Mouse (Mus musculus): Measurements from ENCODE around the gene Gstt2. TPM values are rescaled to one million over a fixed set of nuclear protein-coding genes. Genes with fewer than 3 reads are reported as not detected.

Gstt2 gene
- polyA plus RNA-seq (2011; ENCODE audit: insufficient read length, low read depth, missing spikeins): 2.6 and 4.4 TPM in 2 replicates

DNA sequence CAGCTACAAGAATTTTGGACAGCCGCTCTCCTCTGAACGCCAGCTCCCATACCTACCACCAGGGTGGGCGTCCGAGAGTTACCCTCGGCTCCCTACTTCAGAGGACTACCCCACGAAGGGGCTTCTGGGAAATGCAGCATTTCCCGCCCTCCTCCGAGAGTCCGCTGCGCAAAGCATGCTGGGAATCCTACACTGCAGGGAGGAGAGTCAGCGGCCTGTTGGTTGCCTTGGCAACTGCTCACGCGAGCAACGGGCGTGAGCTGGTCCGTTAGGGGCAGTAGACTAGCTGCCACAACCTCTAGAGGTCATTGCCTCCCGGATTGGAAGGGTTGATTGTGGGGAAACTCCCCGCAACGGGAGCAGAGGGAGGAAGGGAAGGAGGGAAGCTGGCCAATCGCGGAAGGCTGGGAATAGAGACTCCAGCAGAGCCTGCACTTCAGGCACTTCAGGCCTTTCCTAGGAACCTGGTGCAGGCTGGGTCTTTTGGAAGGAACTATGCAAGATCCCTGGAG lies at the start of gene Gstt2:
Gene Gstt2, minus strand, starts transcription at position 177 of the 512 bp plus-strand sequence.
- H3K4me3 ChIP-seq (ENCODE audit: insufficient read depth, low read length): peak within 1 kb of the TSS; percentile 37
- no peaks in the 10 kb centered on the region for H3K4me1 ChIP-seq (ENCODE audit: control insufficient read depth, insufficient read depth, low read length)
- peak within 1 kb of the TSS; percentile 51 for H3K27ac ChIP-seq (ENCODE audit: insufficient read depth, low read length)
- 0 out of 2 replicates have a peak, but pooled peaks have one; percentile 7 for TF ChIP-seq CTCF (IDR thresholded peaks at IDR 0.05; ENCODE audit: borderline replicate concordance, insufficient read depth, low read length)
- peak; percentile 59 for TF ChIP-seq POLR2A (IDR thresholded peaks at IDR 0.05; ENCODE audit: low read depth, low read length)

- no peak overlapping the region for H3K27ac ChIP-seq (ENCODE audit: insufficient read depth, low read length)
- no peaks in the 10 kb centered on the region for H3K4me1 ChIP-seq (ENCODE audit: control insufficient read depth, insufficient read depth, low read length)
- H3K4me3 ChIP-seq (ENCODE audit: insufficient read depth, low read length): no peak overlapping the region
- no peak for TF ChIP-seq CTCF (IDR thresholded peaks at IDR 0.05; ENCODE audit: borderline replicate concordance, insufficient read depth, low read length)
- TF ChIP-seq POLR2A (IDR thresholded peaks at IDR 0.05; ENCODE audit: low read depth, low read length): no peak
Measured at GRCm38 (mm10) chr10:75884742-75885141, 47.5 kb upstream of the Gstt2 start.

DNA sequence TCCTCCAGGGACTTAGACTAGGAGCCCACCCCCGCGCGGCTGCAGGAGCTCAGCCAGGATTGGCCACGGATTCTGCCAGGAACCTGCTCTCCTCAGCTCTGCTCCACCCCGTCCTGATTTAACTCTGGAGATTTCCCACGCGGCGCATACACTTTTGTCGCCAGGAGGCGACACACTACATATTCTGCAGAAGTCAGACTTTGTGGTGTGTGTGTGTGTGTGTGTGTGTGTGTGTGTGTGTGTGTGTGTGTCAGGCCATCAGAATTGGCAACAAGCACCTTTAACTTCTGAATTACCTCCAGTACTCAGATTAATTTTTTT lies 46.0 kb upstream of the Gstt2 start:
- 0 out of 2 replicates have a peak, but pooled peaks have one; percentile 16 for TF ChIP-seq CTCF (IDR thresholded peaks at IDR 0.05; ENCODE audit: borderline replicate concordance, insufficient read depth, low read length)
- no peak for TF ChIP-seq POLR2A (IDR thresholded peaks at IDR 0.05; ENCODE audit: low read depth, low read length)
- Histone ChIP-seq H3K27ac (ENCODE audit: insufficient read depth, low read length) (no peak overlapping the region), H3K4me3 (ENCODE audit: insufficient read depth, low read length) (no peak overlapping the region), H3K4me1 (ENCODE audit: control insufficient read depth, insufficient read depth, low read length) (no peaks in the 10 kb centered on the region)

DNA sequence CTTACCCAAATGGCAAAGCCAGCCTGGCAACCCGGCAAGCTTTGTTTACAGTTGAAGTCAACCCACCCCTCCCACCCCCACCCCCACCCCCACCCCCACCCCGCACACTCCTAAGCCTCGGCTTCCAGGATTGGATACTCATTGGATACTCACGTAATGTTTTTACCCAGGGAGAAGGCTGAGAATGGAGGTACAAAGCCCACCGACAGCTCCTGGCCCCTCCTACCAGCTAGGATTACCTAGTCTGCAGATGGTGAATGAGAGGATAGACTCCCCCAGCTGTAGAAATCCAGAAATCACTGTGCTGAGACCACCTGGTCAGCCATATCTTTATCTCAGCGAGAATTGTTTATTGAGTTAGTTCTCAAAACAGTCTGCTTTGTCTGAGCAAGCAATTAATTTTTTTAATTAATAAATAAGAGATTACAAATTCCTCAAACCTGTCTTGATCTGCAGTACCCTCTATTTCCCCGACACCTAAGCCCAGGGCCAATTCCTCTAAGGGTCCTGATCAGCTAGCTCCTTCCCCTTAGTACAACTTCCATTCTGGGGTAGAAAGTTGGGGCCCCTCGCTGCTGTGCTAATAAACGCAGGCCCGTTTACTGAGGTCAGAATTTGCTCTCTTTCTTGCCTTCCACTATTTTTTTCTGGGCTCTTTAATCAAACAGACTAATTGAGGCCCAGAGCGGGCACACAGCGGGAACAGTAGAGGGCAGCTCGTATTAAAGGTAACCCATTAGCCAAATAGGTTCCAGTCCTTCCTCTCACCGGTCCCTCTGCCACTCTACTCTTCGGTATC lies 45.4 kb upstream of the Gstt2 start:
- Histone ChIP-seq H3K4me3 (ENCODE audit: insufficient read depth, low read length) (no peak overlapping the region), H3K4me1 (ENCODE audit: control insufficient read depth, insufficient read depth, low read length) (no peaks in the 10 kb centered on the region), H3K27ac (ENCODE audit: insufficient read depth, low read length) (no peak overlapping the region)
- TF ChIP-seq CTCF (IDR thresholded peaks at IDR 0.05; ENCODE audit: borderline replicate concordance, insufficient read depth, low read length) (no peak), POLR2A (IDR thresholded peaks at IDR 0.05; ENCODE audit: low read depth, low read length) (no peak)

GRCm38 (mm10) chr10:75881578-75882432 lies 44.6 kb upstream of the Gstt2 start:
- Histone ChIP-seq H3K4me1 (ENCODE audit: control insufficient read depth, insufficient read depth, low read length) (no peaks in the 10 kb centered on the region), H3K4me3 (ENCODE audit: insufficient read depth, low read length) (no peak overlapping the region), H3K27ac (ENCODE audit: insufficient read depth, low read length) (no peak overlapping the region)
- TF ChIP-seq CTCF (IDR thresholded peaks at IDR 0.05; ENCODE audit: borderline replicate concordance, insufficient read depth, low read length) (no peak), POLR2A (IDR thresholded peaks at IDR 0.05; ENCODE audit: low read depth, low read length) (no peak)

- Histone ChIP-seq H3K27ac (ENCODE audit: insufficient read depth, low read length) (no peak overlapping the region), H3K4me3 (ENCODE audit: insufficient read depth, low read length) (no peak overlapping the region), H3K4me1 (ENCODE audit: control insufficient read depth, insufficient read depth, low read length) (no peaks in the 10 kb centered on the region)
- TF ChIP-seq POLR2A (IDR thresholded peaks at IDR 0.05; ENCODE audit: low read depth, low read length) (no peak), CTCF (IDR thresholded peaks at IDR 0.05; ENCODE audit: borderline replicate concordance, insufficient read depth, low read length) (no peak)
Measured at GRCm38 (mm10) chr10:75880771-75881577, 43.8 kb upstream of the Gstt2 start.

DNA sequence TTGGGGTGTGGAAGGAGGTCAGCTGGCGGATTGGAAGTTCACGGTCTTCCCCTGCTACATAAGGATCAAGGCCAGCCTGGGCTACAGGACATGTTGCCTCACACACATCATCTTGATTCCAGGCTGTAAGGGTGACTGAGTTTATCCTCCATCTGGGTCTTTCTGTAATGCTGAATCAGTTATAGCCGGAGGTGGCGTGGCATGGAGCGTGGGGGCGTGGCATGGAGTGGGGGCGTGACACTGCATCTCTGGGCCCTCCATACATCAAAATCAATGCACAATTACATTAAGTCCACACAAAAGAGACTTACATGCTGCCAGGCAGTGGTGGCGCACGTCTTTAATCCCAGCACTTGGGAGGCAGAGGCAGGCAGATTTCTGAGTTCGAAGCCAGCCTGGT lies 43.1 kb upstream of the Gstt2 start:
- Histone ChIP-seq H3K4me3 (ENCODE audit: insufficient read depth, low read length) (no peak overlapping the region), H3K27ac (ENCODE audit: insufficient read depth, low read length) (no peak overlapping the region), H3K4me1 (ENCODE audit: control insufficient read depth, insufficient read depth, low read length) (no peaks in the 10 kb centered on the region)
- TF ChIP-seq CTCF (IDR thresholded peaks at IDR 0.05; ENCODE audit: borderline replicate concordance, insufficient read depth, low read length) (no peak), POLR2A (IDR thresholded peaks at IDR 0.05; ENCODE audit: low read depth, low read length) (no peak)

GRCm38 (mm10) chr10:75878836-75879235 lies 41.6 kb upstream of the Gstt2 start:
- H3K4me1 ChIP-seq (ENCODE audit: control insufficient read depth, insufficient read depth, low read length): no peaks in the 10 kb centered on the region
- no peak overlapping the region for H3K4me3 ChIP-seq (ENCODE audit: insufficient read depth, low read length)
- H3K27ac ChIP-seq (ENCODE audit: insufficient read depth, low read length): no peak overlapping the region
- TF ChIP-seq CTCF (IDR thresholded peaks at IDR 0.05; ENCODE audit: borderline replicate concordance, insufficient read depth, low read length): no peak

DNA sequence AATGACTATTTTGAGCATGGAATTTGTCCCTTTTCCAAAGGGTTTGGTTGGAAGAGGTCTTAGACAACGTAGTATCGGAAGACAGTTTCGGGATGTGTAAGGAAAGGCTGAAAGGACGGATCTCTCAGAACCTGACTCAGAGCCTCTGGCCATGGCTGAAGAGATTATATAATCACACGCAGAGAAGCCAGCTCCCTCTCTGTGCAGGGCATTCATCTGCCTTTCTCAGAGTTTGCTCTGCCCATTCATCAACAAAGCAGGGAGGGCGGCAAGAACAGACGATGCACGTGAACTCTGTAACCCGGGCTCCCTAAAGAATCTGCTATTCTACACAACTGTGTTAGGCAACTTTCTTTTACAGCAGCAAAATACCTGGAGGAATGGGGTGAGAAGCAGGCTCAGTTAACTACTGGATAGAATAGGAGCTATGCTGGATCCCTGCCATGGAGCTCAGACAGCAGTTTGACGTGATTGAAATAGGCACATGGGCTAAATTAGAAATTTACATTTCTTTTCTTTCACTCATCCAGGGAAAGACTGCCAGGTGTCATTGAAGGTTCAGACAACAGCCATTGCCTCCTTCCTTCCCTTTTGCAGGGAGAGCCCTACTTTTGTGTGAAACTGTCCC lies 36.4 kb upstream of the Gstt2 start:
- H3K27ac ChIP-seq (ENCODE audit: insufficient read depth, low read length): peak overlapping the region; percentile 1; the same call in 1 of the 2 replicates
- no peak overlapping the region for H3K4me3 ChIP-seq (ENCODE audit: insufficient read depth, low read length)

More for the DNA sequence above, 36.4 kb upstream of the Gstt2 start:
- peaks cover 5% of the 10 kb centered on the region for H3K4me1 ChIP-seq (ENCODE audit: control insufficient read depth, insufficient read depth, low read length)
- TF ChIP-seq CTCF (IDR thresholded peaks at IDR 0.05; ENCODE audit: borderline replicate concordance, insufficient read depth, low read length): no peak
- no peak for TF ChIP-seq POLR2A (IDR thresholded peaks at IDR 0.05; ENCODE audit: low read depth, low read length)

Measured in embryonic fibroblast, embryonic 13.5 days (primary cell).